Mouse (Mus musculus) liver, adult (tissue): ENCODE results near the gene Arhgap31.

ENCODE experiments used
- GATA4 ChIP-seq: IDR thresholded peaks from 2 replicates; pipeline ENCODE4 v1.6.1; 2014; ENCODE audit warnings: mild to moderate bottlenecking, low read length; ENCODE audit not compliant: insufficient replicate concordance

Gene Arhgap31

DNA sequence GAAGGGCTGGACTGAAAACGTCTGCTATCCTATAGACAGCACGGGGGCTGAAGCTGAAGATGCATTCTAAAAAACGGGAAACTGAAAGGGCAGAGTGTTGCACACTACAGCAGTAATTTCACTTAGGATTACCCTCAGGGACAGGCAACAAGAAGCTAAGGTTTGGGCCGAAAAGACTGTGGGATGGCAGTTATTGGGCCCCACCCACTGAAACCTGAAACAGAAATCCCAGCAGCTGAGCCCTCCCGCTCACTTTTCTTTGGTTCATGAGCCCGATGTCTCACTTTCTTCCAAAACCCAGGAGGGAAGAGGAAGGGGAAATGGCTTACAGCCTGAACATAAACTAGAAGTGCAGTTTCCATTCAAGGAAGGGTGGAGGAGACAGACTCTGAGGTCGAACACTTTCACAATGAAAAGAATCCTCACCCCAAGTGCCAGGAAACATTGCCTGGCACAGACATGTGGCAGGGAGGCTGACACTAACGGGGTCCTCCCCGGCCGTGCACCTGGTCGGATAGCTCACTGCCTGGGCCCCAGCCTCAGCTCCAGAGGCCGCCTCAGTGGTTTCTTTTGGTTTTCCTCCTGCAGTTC lies 33.5 kb downstream of the Arhgap31 start:
- no peak for TF ChIP-seq GATA4

DNA sequence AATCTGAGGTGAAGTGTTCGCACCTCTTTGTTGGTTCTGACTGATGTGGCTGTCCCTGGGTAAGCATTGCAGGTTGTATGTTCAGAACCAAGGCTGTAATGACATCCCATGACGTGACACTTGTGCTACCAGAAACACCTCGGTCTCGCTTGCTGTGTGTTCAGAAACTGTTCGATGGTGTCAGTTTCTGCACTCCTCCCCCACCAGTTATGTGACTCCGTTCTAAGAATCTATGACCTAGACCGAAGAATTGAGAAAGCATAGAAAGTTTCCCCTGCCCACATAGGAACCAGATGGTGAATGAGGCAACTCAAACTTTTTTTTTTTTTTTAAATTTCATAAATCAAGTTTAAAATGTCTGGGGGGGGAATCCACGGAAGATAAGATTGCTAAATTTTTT lies 34.2 kb downstream of the Arhgap31 start:
- no peak for TF ChIP-seq GATA4

DNA sequence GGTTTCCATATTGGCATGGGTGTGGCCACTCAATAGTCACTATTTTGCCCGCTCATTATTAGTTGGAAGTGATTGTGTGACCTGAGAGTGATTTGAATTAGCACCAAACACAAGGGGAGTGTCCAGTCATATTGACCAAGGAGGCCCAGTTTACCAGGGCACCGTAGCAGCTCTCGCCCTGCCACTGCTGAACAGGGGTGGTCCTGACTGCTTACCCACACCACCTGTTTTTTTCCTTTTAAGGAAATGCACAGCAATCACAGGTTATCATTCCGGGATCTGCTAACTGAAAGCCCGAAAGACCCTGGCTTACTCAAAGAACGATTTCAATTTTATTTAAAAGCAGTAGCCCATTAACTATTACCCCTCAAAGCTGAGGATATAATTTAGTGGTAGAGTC lies 35.9 kb downstream of the Arhgap31 start:
- TF ChIP-seq GATA4: no peak

DNA sequence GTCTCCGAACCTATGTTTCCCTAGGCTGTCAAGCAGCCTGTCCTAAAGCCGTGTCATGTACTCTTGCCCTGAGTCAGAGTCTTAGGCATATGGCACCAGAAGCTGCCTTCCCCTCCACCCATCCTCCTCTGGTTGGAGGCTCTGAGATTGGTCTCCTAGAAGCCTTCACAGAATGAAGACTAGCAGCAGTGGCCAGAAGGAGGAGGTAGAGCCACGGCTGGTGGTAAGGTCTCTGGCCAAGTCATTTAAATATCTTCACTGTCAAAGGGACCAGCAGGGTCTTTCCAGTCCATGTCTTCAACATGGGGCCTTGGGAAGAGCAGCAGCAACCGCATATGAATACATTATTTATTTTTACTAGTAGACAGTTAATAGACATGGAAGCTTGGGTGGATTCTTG lies 36.4 kb downstream of the Arhgap31 start:
- TF ChIP-seq GATA4: no peak

DNA sequence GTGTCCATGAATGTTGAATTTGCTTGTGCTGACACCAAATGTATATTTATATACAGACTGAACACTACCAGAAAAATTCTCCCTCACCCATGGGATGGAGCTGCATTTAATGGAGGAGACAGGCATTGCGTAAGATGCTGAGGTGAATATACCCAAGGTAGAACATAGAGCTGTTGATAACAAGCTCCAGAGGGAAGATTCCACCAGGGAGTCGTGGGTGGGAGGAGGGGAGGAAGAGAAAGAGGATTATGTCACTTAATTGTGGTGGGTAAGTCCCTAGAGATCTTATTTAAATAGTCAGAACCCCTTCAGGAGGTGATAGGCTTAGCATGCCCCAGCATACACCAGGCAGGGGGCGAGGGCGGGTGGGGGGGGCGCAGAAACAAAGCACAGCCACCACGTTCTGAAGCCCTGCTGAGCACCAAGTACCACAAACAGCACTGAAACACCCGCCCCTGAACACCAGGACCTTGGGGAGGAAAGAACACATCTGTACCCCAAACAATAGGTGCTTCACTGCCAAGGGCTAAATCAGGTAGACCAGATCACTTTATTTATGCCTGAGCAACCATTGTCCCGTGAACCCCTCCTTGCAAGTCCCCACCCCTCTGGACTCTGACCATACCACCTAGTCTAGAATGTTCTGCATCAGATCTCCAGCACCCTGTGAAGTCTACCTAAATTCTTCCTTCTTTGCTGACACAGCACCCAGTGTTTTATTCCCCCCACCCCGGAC lies 37.3 kb downstream of the Arhgap31 start:
- TF ChIP-seq GATA4: no peak

DNA sequence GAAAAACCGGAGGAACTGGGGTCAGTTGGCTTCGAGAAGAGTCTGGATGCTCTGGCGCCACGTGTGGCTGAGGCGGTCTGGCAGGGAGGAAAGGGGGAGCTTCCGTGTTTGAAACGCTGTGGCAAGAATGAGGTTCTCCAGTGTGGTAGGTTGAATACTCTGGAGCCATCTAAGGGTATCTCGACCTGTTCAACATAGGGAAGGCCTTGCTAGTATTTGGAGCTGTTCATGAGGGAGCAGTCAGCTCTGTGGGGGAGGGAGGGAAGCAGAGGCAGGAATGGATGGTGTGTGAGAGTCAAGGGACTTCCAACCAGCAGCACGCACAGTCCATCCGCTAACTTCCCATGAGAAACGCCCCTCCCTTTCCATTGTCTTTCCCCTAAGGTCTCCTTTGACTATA lies 38.2 kb downstream of the Arhgap31 start:
- TF ChIP-seq GATA4: no peak

DNA sequence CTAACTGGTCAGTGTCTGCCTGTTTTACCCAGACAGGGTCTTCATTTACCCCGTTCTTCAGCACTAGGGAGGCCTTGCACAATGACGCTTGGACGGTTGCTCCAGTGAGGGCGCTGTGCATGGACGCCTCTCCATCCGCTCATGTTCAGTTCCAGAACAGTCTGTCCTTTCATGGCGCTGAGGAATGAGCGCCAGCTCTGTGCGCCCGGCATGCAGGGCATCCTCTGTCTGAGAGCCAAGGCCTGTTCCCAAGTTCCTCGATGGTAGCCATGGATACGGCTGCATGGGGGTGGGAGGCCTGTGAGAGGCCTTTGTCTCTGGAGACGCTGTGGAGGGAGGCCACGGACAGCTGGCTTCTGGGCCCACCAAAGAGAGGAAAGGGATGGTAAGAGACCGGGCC lies 39.6 kb downstream of the Arhgap31 start:
- no peak for TF ChIP-seq GATA4

DNA sequence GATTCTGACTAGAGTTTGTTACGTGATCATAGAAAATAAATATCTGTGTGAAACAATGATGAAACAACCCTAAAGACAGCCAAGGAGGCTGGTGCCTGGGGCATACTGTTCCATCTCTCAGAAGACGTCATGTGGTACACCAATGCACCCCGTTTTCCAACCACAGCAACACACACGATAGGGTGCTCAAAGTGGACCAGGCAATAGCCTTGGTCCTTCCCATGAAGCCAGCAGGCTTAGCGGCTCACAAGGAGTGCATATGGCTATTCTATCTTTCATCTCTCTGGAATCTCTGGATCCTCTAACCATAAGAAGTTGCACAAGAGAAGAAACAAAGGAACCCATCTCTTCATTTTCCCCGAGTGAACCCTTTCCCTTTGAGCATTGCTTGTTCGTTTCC lies 40.1 kb downstream of the Arhgap31 start:
- no peak for TF ChIP-seq GATA4

DNA sequence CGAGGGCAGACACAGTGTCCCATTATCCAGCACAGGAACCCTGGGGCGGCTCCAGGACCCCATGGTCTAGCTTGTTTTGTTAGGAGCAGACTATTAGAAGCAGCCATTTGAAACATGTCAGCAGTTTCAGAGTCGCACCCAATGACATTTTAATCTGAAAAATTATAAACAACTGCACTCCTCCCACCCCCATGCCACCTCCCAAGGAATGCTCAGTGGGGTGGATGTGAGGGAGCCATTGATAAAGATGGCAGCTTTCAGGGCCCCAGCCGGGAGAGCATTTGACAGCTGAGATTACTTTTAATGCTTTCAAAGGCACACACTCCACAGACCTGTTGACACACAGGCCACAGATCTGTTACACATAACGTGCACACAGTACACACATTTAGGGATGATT lies 40.7 kb downstream of the Arhgap31 start:
- TF ChIP-seq GATA4: no peak

DNA sequence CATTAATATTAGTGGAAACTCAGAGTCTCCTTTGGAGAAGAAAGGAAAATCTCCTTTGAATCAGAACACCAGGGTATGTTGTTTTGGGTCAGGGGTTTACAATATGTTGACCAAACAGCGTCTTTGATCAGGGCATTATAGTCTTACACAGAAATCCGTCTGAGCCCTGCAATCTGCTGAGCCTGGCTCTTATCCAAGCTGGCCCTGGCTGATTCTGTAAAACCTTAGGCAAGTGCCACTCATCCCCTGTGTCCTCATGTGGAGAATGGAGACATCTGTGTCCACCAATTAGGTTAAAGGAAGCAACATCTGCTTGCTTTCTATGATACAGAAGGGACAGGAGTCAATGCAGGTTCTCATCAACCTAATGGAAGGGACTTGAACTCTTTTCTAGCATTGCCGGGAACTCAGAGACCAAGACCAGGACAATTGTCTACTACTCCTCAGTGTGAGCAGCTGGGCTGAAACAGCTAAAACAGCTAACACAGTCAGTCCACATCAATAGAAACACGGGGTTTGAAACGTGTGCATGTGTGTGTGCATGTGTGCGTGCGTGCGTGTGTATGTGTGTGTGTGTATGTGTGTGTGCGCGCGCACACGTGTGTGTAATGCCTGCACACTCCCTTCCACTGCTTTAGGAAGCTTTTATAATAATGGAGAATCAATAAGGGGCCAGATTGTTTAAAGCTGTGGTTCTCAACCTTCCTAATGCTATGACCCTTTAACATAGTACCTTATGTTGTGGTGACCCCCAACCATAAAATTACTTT lies 42.3 kb downstream of the Arhgap31 start:
- TF ChIP-seq GATA4: no peak

DNA sequence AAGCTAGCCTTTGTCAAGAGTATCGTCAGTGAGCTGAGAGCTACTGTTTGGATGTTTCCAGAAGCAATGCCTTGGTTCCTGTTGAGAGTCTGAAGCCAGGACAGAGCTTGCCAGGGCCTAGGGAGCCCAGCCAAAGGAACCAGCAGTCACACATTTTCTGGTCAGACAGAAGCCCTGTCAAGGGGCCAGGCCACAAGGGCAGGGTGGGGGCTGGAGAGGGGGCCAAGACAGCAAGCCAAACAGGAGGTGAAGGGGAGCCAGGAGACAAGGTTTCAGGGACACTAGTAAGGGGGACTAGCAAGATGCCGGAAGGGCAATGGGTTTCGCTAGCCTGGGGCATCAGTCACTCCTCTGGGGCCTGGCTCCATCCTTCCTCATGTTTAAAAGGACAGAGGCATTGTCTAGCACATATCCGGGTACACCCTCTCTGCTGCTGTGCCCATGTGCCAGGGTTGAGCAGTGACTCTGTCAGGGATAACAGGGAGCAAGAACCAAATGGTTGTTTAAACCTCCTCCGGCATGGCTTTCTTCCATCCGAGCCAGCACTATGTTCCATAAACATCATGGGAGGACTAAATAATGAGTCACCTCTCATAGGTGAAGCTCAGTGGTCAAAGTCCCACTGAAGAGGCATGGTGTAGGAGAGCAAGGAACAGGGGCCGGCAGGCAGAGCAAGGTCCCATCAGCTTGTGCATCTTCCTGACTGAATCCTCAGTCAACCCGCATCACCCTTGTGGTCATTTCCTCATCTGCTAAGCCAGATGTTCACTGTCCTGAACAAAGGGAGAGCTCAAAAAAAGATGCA lies 44.0 kb downstream of the Arhgap31 start:
- 0 out of 2 replicates have a peak, but pooled peaks have one; percentile 15 for TF ChIP-seq GATA4

DNA sequence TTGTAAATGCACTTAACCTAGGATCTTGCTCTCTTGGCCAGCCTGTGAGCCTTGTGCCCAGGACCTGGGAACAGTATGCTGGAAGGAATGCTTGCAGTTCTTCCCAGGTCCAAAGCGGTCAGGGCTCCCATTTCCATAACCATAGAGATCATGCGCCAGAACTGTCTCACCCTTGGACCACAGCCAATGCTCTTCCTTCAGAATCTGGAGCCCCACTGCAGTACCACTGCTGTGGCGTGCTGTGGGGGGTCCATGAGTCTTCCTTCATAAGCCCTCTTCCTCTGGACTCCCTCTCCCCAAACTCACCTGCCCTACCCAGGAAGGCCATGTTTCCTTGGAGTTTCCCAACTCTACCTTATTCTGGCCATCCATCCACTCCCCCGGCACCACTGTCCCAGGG lies 46.6 kb downstream of the Arhgap31 start:
- TF ChIP-seq GATA4: no peak; the same call in 1 of the 2 replicates

DNA sequence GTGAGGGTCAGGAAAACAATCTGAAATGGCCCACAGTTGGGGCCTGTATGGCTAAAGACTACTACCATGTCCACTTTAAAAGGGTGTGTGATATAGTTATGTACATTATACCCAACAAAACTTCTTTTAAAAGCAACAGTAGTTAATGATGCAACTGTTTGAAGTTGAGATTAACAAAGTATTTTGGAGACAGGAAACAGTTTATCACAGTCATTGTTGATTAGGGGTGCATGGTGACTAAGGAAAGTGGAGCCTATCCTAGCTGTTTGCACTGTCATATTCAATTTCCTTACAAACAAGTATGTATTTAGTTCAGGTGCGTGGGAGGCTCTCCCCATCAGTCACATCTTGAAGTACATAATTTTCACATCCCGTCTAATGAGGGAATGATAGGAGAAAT lies 47.1 kb downstream of the Arhgap31 start:
- no peak; the same call in 1 of the 2 replicates for TF ChIP-seq GATA4

DNA sequence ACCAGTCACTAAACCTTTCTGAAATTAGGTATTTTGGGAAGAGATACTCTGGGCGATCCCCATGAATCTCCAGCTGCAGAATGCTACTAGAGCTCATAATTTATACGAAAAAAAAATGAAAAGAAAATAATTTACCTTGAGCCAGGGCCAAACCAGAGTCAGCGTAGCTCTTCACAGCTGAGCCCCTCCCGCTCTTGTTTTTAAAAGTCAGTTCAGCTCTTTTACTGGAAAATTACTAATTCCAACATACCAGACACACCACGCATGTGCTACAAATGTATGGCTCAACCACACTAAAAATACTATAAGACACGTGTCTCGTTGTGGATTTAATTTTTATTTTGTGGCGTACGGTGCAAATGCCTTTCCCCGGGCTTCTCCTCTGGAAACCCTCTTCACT lies 50.5 kb downstream of the Arhgap31 start:
- no peak for TF ChIP-seq GATA4

DNA sequence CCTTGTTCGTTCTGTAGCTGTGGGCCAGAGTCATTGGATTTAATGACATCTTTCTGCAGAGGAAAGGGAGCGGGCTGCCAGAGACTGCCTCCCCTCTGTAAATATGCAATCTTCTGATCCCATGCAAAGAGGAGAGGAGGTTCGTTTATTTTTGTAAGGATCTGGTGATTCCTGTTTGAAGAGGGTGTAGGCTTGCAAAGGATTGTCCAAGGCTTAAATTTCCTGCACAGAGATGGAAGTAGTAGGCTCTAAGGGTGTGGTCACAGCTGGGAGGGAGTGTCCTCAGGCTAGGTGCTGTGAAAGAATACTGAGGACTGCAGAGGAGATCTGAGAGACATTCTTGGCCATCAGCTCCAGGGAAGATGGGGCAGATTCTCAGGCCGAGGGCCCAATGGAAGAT lies 58.8 kb downstream of the Arhgap31 start:
- TF ChIP-seq GATA4: no peak
